Mouse (Mus musculus): Measurements from ENCODE around the gene Ppfibp2.

DNA sequence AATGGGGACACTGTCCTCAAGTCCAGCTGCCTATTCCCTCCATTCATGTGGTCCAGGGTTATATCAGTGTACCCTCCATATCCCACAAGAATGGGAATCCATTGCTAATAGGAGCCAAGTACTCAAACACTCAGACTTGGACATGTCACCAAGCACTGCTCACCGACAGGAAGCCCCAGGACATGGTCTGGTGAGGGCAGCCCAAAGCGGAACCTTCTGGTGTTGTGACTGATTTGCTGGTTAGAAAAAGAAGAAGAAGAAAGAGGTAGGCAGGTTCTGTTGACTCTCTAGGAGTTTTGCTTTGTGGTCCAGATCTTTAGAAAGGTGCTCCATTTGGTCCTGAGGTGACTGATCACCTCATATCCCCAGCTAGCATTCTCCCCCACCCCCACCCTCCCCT, 161.7 kb downstream of the Ppfibp2 start:
- TF ChIP-seq HCFC1 (IDR thresholded peaks at IDR 0.05; ENCODE audit: borderline replicate concordance, insufficient read depth, low read length): no peak
- no peak for TF ChIP-seq CHD2 (IDR thresholded peaks at IDR 0.05; ENCODE audit: low read depth, low read length)
- TF ChIP-seq ZNF384 (IDR thresholded peaks at IDR 0.05; ENCODE audit: low read depth, low read length): no peak

All from ES-E14 (cell line).